Mouse (Mus musculus) erythroblast, embryonic 14.5 days (primary cell): ENCODE data around the gene Ppy.

Experiments used
- GATA1 ChIP-seq: IDR thresholded peaks from 2 replicates; pipeline ENCODE4 v1.6.1; 2012; ENCODE audit warnings: low read length, inconsistent platforms, mixed read lengths
- TAL1 ChIP-seq: IDR thresholded peaks from 3 replicates; pipeline ENCODE4 v1.6.1; 2012; ENCODE audit warnings: low read length, inconsistent platforms, mixed read lengths

- TF ChIP-seq GATA1 (no peak), TAL1 (no peak)
Measured at GRCm38 (mm10) chr11:102106911-102107310, 5.8 kb upstream of the Ppy start.
